Mouse (Mus musculus) spleen, adult 12 weeks (tissue): Measurements from ENCODE around the gene Adgre5.

Experiments
- DNase-seq: peaks from one replicate; pipeline ENCODE4 v3.0.0; 2022; ENCODE audit warnings: low spot score

The Adgre5 gene

GRCm38 (mm10) chr8:83740976-83741741, at the start of gene Adgre5:
TSS of gene Adgre5 (minus strand) at chr8:83741326.
- peak; percentile 52 for DNase-seq

GRCm38 (mm10) chr8:83789826-83790225, 48.7 kb upstream of the Adgre5 start:
- no peak for DNase-seq

- no peak for DNase-seq
Observed at GRCm38 (mm10) chr8:83785046-83785445, 43.9 kb upstream of the Adgre5 start.

GRCm38 (mm10) chr8:83782832-83783558, 41.9 kb upstream of the Adgre5 start:
- peak; percentile 49 for DNase-seq

- no peak for DNase-seq
Observed at GRCm38 (mm10) chr8:83779610-83780009, 38.5 kb upstream of the Adgre5 start.

- no peak for DNase-seq
Observed at GRCm38 (mm10) chr8:83778051-83778450, 36.9 kb upstream of the Adgre5 start.

- DNase-seq, result no peak
Observed at GRCm38 (mm10) chr8:83776632-83777031, 35.5 kb upstream of the Adgre5 start.

GRCm38 (mm10) chr8:83774221-83774620, 33.1 kb upstream of the Adgre5 start:
- DNase-seq, result no peak

- no peak for DNase-seq
Observed at GRCm38 (mm10) chr8:83773452-83773846, 32.3 kb upstream of the Adgre5 start.

- no peak for DNase-seq
Observed at GRCm38 (mm10) chr8:83772701-83773451, 31.8 kb upstream of the Adgre5 start.

- DNase-seq, result no peak
Observed at GRCm38 (mm10) chr8:83771791-83772190, 30.7 kb upstream of the Adgre5 start.

GRCm38 (mm10) chr8:83770669-83771068, 29.5 kb upstream of the Adgre5 start:
- DNase-seq, result no peak

- no peak for DNase-seq
Observed at GRCm38 (mm10) chr8:83769720-83770119, 28.6 kb upstream of the Adgre5 start.

- DNase-seq, result no peak
Observed at GRCm38 (mm10) chr8:83768526-83768925, 27.4 kb upstream of the Adgre5 start.

- DNase-seq, result no peak
Observed at GRCm38 (mm10) chr8:83767442-83767841, 26.3 kb upstream of the Adgre5 start.

- no peak for DNase-seq
Observed at GRCm38 (mm10) chr8:83765663-83766062, 24.5 kb upstream of the Adgre5 start.

- no peak for DNase-seq
Observed at GRCm38 (mm10) chr8:83764717-83765116, 23.6 kb upstream of the Adgre5 start.

GRCm38 (mm10) chr8:83764116-83764515, 23.0 kb upstream of the Adgre5 start:
- DNase-seq, result no peak

- no peak for DNase-seq
Observed at GRCm38 (mm10) chr8:83759231-83759759, 18.2 kb upstream of the Adgre5 start.

GRCm38 (mm10) chr8:83758298-83758697, 17.2 kb upstream of the Adgre5 start:
- DNase-seq, result no peak

- no peak for DNase-seq
Observed at GRCm38 (mm10) chr8:83757084-83757607, 16.0 kb upstream of the Adgre5 start.

GRCm38 (mm10) chr8:83756273-83756672, 15.1 kb upstream of the Adgre5 start:
- DNase-seq, result no peak
